Mouse (Mus musculus): ENCODE results near the gene Gas2l3. TPM values are rescaled to one million over a fixed set of nuclear protein-coding genes. Genes with fewer than 3 reads are reported as not detected.

The Gas2l3 gene
- total RNA-seq, 2 experiments from 2014 or later: 2.2 TPM

DNA sequence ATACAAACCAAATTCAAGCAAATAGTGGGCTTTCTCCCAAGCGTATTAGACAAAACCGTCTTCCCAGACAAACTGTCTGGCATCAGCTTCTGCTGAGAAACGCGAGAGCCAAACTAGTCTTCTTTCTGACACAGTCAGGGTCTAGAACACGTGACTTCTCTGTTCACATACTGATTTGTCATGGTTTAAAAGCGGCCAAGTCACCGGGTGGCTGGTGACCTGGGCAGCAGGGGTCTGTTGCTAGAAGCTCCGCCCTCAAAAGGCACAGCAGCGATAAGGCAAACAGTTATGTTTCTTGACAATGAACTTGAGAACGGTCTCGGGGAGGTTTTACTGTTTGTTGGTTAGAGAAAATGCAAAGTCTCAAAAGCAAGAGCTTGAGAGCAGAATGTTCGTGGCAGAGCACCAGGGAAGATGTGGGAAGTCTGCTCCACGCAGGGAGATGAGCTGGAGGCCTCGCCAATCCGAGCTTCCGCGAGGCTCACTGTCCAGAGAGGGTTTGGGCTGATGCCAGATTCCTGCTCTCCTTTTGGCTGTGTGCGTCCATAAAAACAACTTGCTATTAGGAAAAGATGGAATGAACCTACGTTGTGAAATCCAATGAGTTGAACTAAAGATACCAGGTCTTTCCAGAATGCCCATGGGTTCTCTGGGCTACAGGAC is 43.0 kb downstream of the Gas2l3 start:
- peak in 1 of 2 experiments; percentile 22 for DNase-seq (ENCODE audit: low spot score in 2 of 2)

DNA sequence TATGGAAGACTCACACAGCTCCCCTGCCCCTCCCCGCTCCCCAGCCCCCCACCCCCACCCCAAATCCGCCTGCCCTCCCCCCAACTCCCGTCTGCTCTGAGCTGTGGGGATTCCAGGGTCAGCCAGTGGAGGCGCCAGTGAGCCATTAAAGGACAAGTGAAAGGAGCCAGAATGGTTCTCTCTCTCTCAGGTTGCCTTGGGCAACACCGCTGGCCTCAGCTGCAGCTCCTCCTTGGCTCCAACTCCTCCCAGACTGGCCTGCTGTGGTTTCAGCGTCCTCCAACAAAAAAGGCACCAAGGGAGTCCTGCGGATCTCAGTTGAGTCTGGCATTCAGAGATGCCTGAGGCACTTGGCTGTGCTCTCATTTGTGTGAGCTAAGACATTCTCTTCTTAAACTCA is 47.9 kb downstream of the Gas2l3 start:
- DNase-seq (ENCODE audit: low spot score in 2 of 2): peak; percentile 18 to 30

DNA sequence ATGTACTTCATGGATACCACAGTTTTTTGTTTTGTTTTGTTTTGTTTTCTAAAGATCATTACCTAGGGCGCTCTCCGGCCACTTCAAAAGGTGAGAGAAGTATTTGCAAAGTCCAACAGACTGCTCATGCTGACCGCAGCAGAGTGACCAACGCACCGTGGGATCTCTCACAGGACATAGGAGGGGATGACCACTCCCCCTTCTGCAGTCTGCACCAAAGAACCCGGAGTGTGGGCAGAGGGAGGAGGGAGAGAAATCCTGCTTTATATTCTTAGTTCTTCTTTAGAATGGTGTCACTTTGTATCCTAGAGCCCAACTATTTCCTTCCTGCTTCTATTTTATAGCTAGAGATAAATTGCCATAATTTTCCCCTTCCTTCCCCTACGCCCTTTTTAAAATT is 48.4 kb downstream of the Gas2l3 start:
- no peak for DNase-seq (ENCODE audit: low spot score in 2 of 2)

DNA sequence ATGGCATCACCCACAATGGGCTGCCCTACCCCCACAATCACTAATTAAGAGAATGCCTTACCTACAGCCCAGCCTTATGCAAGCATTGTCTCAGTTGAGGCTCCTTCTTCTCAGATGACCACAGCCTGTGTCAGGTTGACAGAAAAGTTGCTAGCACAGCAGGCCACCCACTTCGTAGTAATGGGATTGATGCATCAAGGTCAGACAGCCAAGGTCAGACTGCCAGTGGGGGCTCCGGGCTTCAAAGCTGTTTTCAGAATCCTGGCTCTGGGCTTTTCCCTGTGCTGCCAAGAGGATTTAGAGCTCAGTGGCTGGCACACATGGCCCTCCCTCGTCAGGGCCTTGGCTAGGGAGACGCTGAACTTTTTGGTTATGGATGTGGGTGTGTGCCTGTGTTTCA is 51.1 kb downstream of the Gas2l3 start:
- DNase-seq (ENCODE audit: low spot score in 2 of 2): no peak

DNA sequence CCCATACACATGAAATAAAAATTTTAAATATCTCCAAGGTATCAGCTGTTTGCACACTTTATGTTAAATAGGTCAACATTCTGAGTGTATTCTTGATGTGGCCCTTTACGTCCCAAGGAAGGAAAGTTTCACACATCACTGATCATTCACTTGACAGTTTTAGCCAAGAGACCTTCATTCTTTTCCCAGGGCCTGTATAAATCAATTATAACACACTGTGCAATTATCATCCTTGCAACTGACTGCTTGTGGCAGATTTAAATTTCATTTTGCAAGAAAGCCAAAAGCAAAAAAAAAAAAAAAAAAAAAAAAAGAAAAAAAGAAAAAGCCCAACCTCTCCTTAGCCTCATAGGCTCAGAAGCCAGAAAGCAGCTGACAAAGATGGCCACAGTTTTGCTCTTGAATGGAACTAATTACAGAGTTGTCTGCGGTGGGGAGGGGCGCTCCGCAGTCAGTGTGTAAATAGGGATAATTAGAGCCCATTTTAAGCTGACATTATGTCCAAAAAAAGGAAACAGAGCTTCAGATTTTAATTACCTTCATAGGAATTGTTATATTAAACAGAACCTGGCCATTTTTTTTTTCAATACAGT is 52.1 kb downstream of the Gas2l3 start:
- DNase-seq (ENCODE audit: low spot score in 2 of 2): no peak

DNA sequence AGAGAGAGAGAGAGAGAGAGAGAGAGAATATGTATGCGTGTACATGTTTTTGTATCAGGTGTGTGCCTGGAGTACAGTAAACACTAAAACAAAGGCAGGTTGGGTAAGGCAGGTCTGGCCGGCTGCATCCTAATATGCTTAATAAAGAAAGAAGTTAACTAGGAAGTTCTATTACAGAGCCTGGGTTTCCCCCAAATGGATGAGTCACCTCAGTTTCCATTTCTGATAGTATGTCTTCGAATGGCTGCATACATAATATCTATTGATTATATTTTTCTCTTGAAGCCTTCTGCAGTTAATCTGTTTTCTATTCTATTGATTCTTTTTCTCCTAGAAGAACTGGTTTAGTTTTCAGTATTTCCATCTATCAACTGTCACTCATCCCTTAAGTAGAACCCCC is 57.3 kb downstream of the Gas2l3 start:
- no peak for DNase-seq (ENCODE audit: low spot score in 2 of 2)

DNA sequence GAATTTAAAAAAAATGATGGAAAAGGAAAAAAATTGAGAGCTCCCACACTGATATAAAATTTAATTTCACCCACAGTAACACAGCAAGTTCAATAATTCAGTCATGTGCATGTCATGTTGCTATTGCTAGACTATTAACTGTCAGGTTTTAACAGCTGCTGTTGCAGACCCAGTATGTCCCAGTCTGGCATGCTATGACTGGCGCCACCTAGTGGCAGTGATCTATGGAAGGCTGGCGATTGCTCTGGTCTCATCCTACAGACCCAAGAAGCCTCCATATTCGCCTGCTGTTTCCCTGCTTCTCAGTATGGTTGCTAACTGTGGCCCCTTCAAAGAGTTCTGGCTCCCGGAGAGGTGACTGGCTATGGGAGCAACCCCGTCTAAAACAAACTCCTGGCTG is 60.3 kb downstream of the Gas2l3 start:
- peak; percentile 75 to 76 for DNase-seq (ENCODE audit: low spot score in 2 of 2)

DNA sequence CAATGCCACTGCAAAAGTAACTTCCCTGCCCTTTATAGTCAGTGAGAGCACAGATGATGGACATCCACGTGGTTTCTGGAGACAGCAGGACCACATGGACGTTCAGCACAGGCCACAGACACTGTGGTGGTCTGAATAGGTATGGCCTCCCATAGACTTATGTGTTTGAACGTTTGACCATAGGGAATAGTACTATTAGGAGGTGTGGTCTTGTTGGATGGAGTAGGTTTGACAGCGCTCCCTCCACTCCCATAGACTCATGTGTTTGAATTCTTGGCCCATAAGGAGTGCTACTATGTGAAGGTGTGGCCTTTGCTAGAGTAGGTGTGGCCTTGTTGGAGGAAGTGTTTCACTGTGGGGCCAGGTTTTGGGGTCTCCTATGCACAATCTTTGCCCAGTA is 66.0 kb downstream of the Gas2l3 start:
- DNase-seq (ENCODE audit: low spot score in 2 of 2): no peak

DNA sequence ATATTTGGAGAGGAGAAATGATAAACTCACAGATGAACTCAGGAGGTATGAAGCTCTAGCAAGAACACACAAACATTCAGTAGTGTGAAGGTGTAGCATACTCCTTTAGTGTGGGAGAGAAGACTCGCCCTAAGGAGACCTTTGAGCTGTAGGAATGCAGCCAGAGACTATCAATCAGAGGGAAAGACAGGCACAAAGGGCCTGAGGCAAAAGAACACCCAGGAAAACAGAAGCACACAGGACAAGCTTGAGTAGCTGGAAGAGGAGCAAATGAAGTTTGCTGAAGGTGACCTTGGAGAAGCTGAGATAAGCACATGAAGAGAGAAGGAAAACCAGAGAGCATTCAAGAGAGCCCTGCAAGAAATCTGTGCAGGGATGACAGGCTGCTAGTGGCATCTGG is 73.7 kb downstream of the Gas2l3 start:
- DNase-seq (ENCODE audit: low spot score in 2 of 2): no peak

DNA sequence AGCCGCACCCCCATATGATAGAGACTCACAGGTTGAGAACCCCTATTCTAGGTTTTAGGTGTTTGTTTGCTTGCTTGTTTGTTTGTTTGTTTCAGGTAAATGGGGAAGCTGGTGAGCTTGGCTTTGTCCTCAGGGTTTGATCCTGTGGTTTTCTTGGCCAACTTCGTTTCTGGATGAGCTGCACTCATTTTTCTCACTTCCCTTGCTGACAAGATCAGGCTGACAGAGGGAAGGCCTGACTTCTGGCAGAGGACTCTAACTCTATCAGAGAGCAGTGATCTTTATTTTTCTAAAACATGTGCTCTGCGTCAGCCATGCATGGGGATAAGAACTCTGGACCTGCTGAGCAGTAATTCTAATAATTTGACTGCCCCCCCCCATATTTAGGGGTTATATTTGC is 84.8 kb downstream of the Gas2l3 start:
- DNase-seq (ENCODE audit: low spot score in 2 of 2): no peak

Other genes with a start within 250 kb of the Gas2l3 start
- under 1 TPM; 0.30 to 0.35 TPM for gene Ano4, start 99.2 kb downstream of the Gas2l3 start, total RNA-seq (2021)
- gene Nr1h4, start 89.6 kb upstream of the Gas2l3 start, total RNA-seq (2021): 10 to 100 TPM in 1 of 2 experiments, 1 to 10 TPM in 1; 6.7 to 17.2 TPM
- not detected for gene Slc17a8, start 177.3 kb upstream of the Gas2l3 start, total RNA-seq (2021)
- 10 to 100 TPM; 42.9 to 51.9 TPM for gene Scyl2, start 242.3 kb upstream of the Gas2l3 start, total RNA-seq (2021)

Measured in adrenal gland, adult 18-20 months (tissue).